Mouse (Mus musculus): ENCODE measurements around the gene Gpr173.

The Gpr173 gene

DNA sequence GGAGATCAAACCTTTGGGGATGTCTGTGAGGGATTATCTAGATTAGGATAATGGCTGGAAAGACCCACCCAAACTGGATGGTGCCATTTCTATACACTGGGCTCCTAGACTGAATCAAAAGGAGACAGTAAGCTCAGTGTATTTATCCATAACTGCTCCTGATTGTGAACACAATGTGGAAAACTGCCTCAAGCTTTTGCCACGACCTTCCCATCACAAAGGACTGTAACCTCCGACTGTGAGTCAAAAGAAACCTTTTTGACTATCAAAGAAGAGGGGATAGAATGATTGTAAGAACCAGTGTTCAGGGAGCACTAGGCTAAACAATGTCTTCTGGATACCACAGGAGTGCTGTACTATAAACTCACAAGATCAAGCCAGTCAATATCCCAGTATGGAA, 62.3 kb downstream of the Gpr173 start:
- no peak for DNase-seq (ENCODE audit: extremely low spot score, low read depth, low spot score)

Data from hindlimb bud, embryonic 11.5 days (tissue).